ENCODE assay signal across 8 mouse cellular contexts in genomic region chr11:32227041-32227440, GRCm38 (mm10). TPM values are rescaled to one million over a fixed set of nuclear protein-coding genes. Genes with fewer than 3 reads are reported as not detected.
A peak's percentile ranks its signal among the peaks of the same experiment; 100 is the strongest.
DNase-seq lines count a peak whose midpoint lies in the region; ATAC-seq and TF ChIP-seq lines count a peak whose summit lies in the region.

No protein-coding gene starts in this region.

- no peak for DNase-seq in kidney, adult 11 months
- DNase-seq in cerebellum, adult 2 months = peak in 1 of 2 experiments; percentile 76
- DNase-seq in thymus, postnatal 25 days = no peak
- no peak for DNase-seq in adipocyte (ENCODE audit: low spot score)

- TF ChIP-seq POLR2A in cerebellum, adult 2 months (IDR thresholded peaks at IDR 0.05; ENCODE audit: borderline replicate concordance, insufficient read depth, low read length) = no peak

- H3K36me3 ChIP-seq in kidney, embryonic 14.5 days (ENCODE audit: control insufficient read depth, insufficient read depth, low read length) = peaks cover 28% of the 10 kb centered on the region
- peaks cover 35% of the 10 kb centered on the region for H3K36me3 ChIP-seq in hindbrain, embryonic 13.5 days
- H3K36me3 ChIP-seq in midbrain, embryonic 15.5 days (replicated peaks) = peaks cover 10% of the 10 kb centered on the region

- no peak for ATAC-seq in kidney, embryonic 14.5 days (ENCODE audit: low FRiP score, low TSS enrichment)
- ATAC-seq in hindbrain, embryonic 13.5 days (ENCODE audit: low FRiP score) = no peak; the same call in 1 of the 2 replicates
- ATAC-seq in midbrain, embryonic 15.5 days (replicated peaks) = 0 out of 2 replicates have a peak, but pooled peaks have one; percentile 0
- ATAC-seq in megakaryocyte progenitor cell, adult 5-6 weeks (replicated peaks; ENCODE audit: poor library complexity) = no peak

- peak overlapping the region; percentile 74 for H3K4me2 ChIP-seq in kidney, embryonic 14.5 days (replicated peaks; ENCODE audit: low read depth, low read length)
- peak overlapping the region; percentile 73 for H3K4me2 ChIP-seq in hindbrain, embryonic 13.5 days
- peak overlapping the region; percentile 58 for H3K4me2 ChIP-seq in midbrain, embryonic 15.5 days

- no peaks in the 10 kb centered on the region for H3K27me3 ChIP-seq in kidney, embryonic 14.5 days (ENCODE audit: control insufficient read depth, insufficient read depth, low read length)
- no peaks in the 10 kb centered on the region for H3K27me3 ChIP-seq in cerebellum, adult 2 months (ENCODE audit: control insufficient read depth, insufficient read depth, low read length)
- H3K27me3 ChIP-seq in hindbrain, embryonic 13.5 days = peaks cover 31% of the 10 kb centered on the region
- H3K27me3 ChIP-seq in midbrain, embryonic 15.5 days (replicated peaks) = peaks cover 22% of the 10 kb centered on the region

- H3K4me3 ChIP-seq in kidney, embryonic 14.5 days (ENCODE audit: low read length) = peak overlapping the region; percentile 67
- peak overlapping the region; percentile 61 for H3K4me3 ChIP-seq in cerebellum, adult 2 months (replicated peaks; ENCODE audit: insufficient read depth, low read depth, low read length)
- peak overlapping the region; percentile 64 for H3K4me3 ChIP-seq in hindbrain, embryonic 13.5 days
- H3K4me3 ChIP-seq in midbrain, embryonic 15.5 days = peak overlapping the region; percentile 62

- 60% methylated on average over 1 of the region's 1 CpGs for WGBS in kidney, embryonic 14.5 days
- WGBS in cerebellum, adult 2 months = 0% methylated on average over 1 of the region's 1 CpGs
- WGBS in hindbrain, embryonic 13.5 days = 39% methylated on average over 1 of the region's 1 CpGs
- WGBS in midbrain, embryonic 15.5 days = 17% methylated on average over 1 of the region's 1 CpGs

- no peaks in the 10 kb centered on the region for H3K9me3 ChIP-seq in kidney, embryonic 14.5 days (ENCODE audit: control insufficient read depth, low read length)
- no peaks in the 10 kb centered on the region for H3K9me3 ChIP-seq in hindbrain, embryonic 13.5 days
- no peaks in the 10 kb centered on the region for H3K9me3 ChIP-seq in midbrain, embryonic 15.5 days

- H3K9ac ChIP-seq in kidney, embryonic 14.5 days (ENCODE audit: low read depth, low read length) = peak overlapping the region; percentile 79
- peak overlapping the region; percentile 90 for H3K9ac ChIP-seq in hindbrain, embryonic 13.5 days
- peak overlapping the region; percentile 71 for H3K9ac ChIP-seq in midbrain, embryonic 15.5 days

- H3K27ac ChIP-seq in kidney, embryonic 14.5 days (ENCODE audit: low read depth, low read length) = peak overlapping the region; percentile 85; the same call in 1 of the 2 replicates
- H3K27ac ChIP-seq in cerebellum, adult 2 months (ENCODE audit: insufficient read depth, low read length) = peak overlapping the region; percentile 90
- H3K27ac ChIP-seq in hindbrain, embryonic 13.5 days = peak overlapping the region; percentile 78; the same call in 1 of the 2 replicates
- peak overlapping the region; percentile 80 for H3K27ac ChIP-seq in midbrain, embryonic 15.5 days

- TF ChIP-seq CTCF in cerebellum, adult 2 months (IDR thresholded peaks at IDR 0.05; ENCODE audit: borderline replicate concordance, insufficient read depth, low read depth, low read length) = no peak

- H3K4me1 ChIP-seq in kidney, embryonic 14.5 days (ENCODE audit: control insufficient read depth, insufficient read depth, low read length) = peaks cover 39% of the 10 kb centered on the region
- peaks cover 44% of the 10 kb centered on the region for H3K4me1 ChIP-seq in cerebellum, adult 2 months (ENCODE audit: control insufficient read depth, insufficient read depth, low read length)
- peaks cover 52% of the 10 kb centered on the region for H3K4me1 ChIP-seq in hindbrain, embryonic 13.5 days (replicated peaks)
- peaks cover 30% of the 10 kb centered on the region for H3K4me1 ChIP-seq in midbrain, embryonic 15.5 days

RNA-seq across cellular contexts. Expression of gene Mpg, which starts 0.7 kb away (rescaled TPM):
- polyA plus RNA-seq in kidney, embryonic 14.5 days (2014; fragmentation: Nextera tagmentation; extraction: Ambion mirVana) = 35.6 and 39.8 TPM in 2 replicates
- 14.8 and 15.2 TPM in 2 replicates for polyA plus RNA-seq in cerebellum, adult 2 months (2012; rRNA removed)
- polyA plus RNA-seq in hindbrain, embryonic 13.5 days (2015; fragmentation: Nextera tagmentation; extraction: Ambion mirVana) = 35.6 and 38.7 TPM in 2 replicates
- polyA plus RNA-seq in midbrain, embryonic 15.5 days (2015; fragmentation: Nextera tagmentation; extraction: Ambion mirVana) = 41.2 and 44.1 TPM in 2 replicates
- total RNA-seq in megakaryocyte progenitor cell, adult 5-6 weeks (2015) = 5.4 and 7.1 TPM in 2 replicates
- total RNA-seq in megakaryocyte progenitor cell, adult 5-6 weeks (2017) = 5.3 and 7.8 TPM in 2 replicates

RNA-seq across cellular contexts. Expression of gene Rhbdf1, which starts 4.9 kb away (rescaled TPM):
- polyA plus RNA-seq in kidney, embryonic 14.5 days (2014; fragmentation: Nextera tagmentation; extraction: Ambion mirVana) = 28.0 and 39.5 TPM in 2 replicates
- 31.3 and 32.1 TPM in 2 replicates for polyA plus RNA-seq in cerebellum, adult 2 months (2012; rRNA removed)
- polyA plus RNA-seq in hindbrain, embryonic 13.5 days (2015; fragmentation: Nextera tagmentation; extraction: Ambion mirVana) = 21.0 and 24.1 TPM in 2 replicates
- 21.3 and 23.8 TPM in 2 replicates for polyA plus RNA-seq in midbrain, embryonic 15.5 days (2015; fragmentation: Nextera tagmentation; extraction: Ambion mirVana)
- total RNA-seq in megakaryocyte progenitor cell, adult 5-6 weeks (2015) = 0.22 TPM in 1 of 2 replicates, not detected in the other
- total RNA-seq in megakaryocyte progenitor cell, adult 5-6 weeks (2017) = 0.25 and 2.9 TPM in 2 replicates

RNA-seq across cellular contexts. Expression of gene Snrnp25, which starts 21.8 kb away (rescaled TPM):
- polyA plus RNA-seq in kidney, embryonic 14.5 days (2014; fragmentation: Nextera tagmentation; extraction: Ambion mirVana) = 71.7 and 90.6 TPM in 2 replicates
- 48.2 and 51.5 TPM in 2 replicates for polyA plus RNA-seq in cerebellum, adult 2 months (2012; rRNA removed)
- polyA plus RNA-seq in hindbrain, embryonic 13.5 days (2015; fragmentation: Nextera tagmentation; extraction: Ambion mirVana) = 43.7 and 46.9 TPM in 2 replicates
- polyA plus RNA-seq in midbrain, embryonic 15.5 days (2015; fragmentation: Nextera tagmentation; extraction: Ambion mirVana) = 40.4 and 48.3 TPM in 2 replicates
- total RNA-seq in megakaryocyte progenitor cell, adult 5-6 weeks (2015) = 56.5 and 60.4 TPM in 2 replicates
- total RNA-seq in megakaryocyte progenitor cell, adult 5-6 weeks (2017) = 70.3 and 82.6 TPM in 2 replicates

RNA-seq across cellular contexts. Expression of gene Il9r, which starts 27.0 kb away (rescaled TPM):
- not detected in 2 replicates for polyA plus RNA-seq in kidney, embryonic 14.5 days (2014; fragmentation: Nextera tagmentation; extraction: Ambion mirVana)
- not detected in 2 replicates for polyA plus RNA-seq in cerebellum, adult 2 months (2012; rRNA removed)
- not detected in 2 replicates for polyA plus RNA-seq in hindbrain, embryonic 13.5 days (2015; fragmentation: Nextera tagmentation; extraction: Ambion mirVana)
- polyA plus RNA-seq in midbrain, embryonic 15.5 days (2015; fragmentation: Nextera tagmentation; extraction: Ambion mirVana) = not detected in 2 replicates
- 0.07 TPM in 1 of 2 replicates, not detected in the other for total RNA-seq in megakaryocyte progenitor cell, adult 5-6 weeks (2015)
- total RNA-seq in megakaryocyte progenitor cell, adult 5-6 weeks (2017) = 0.30 TPM in 1 of 2 replicates, not detected in the other

RNA-seq across cellular contexts. Expression of gene Nprl3, which starts 40.5 kb away (rescaled TPM):
- 27.5 and 45.5 TPM in 2 replicates for polyA plus RNA-seq in kidney, embryonic 14.5 days (2014; fragmentation: Nextera tagmentation; extraction: Ambion mirVana)
- polyA plus RNA-seq in cerebellum, adult 2 months (2012; rRNA removed) = 81.0 and 86.9 TPM in 2 replicates
- polyA plus RNA-seq in hindbrain, embryonic 13.5 days (2015; fragmentation: Nextera tagmentation; extraction: Ambion mirVana) = 43.5 and 51.8 TPM in 2 replicates
- polyA plus RNA-seq in midbrain, embryonic 15.5 days (2015; fragmentation: Nextera tagmentation; extraction: Ambion mirVana) = 46.4 and 48.4 TPM in 2 replicates
- 15.1 and 16.2 TPM in 2 replicates for total RNA-seq in megakaryocyte progenitor cell, adult 5-6 weeks (2015)
- total RNA-seq in megakaryocyte progenitor cell, adult 5-6 weeks (2017) = 14.4 and 17.2 TPM in 2 replicates
